Mouse (Mus musculus): ENCODE results near the gene Rdh5. TPM values are rescaled to one million over a fixed set of nuclear protein-coding genes. Genes with fewer than 3 reads are reported as not detected.

The Rdh5 gene
- polyA plus RNA-seq, 1 experiment from 2014 or later, result 7.1 TPM

DNA sequence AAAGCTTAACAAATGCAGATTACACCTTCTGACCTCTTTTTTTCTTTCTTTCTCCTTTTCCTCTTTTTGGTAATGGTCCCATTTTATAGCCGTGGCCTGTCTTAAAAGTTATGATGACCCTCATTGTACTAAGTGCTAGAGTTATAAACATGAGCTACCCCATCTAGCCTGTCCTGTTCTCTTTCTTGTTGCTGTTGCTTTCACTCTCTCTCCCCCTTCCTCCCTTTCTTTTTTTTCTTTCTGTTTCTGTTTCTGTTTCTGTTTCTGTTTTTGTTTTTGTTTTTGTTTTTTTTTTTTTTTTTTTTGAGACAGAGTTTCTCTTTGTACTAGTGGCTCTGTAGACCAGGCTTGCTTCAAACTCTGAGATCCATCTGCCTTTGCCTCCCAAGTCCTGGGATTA, 56.2 kb downstream of the Rdh5 start:
- DNase-seq (ENCODE audit: low spot score), result no peak

DNA sequence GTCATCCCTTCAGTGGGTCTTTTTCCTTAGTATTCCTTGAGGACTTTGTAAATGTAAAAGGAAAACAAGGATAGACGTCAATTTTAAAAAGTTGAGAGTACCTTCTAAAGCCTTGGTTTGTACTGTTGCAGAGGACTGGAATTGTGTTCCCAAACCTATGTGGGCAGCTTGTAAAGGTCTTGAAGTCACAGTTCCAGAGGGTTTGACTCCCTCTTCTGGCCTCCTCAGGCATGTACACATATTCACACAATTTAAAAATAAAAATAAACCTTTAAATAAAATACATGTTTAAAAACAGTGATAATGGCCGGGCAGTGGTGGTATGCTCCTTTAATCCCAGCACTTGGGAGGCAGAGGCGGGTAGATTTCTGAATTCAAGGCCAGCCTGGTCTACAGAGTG, 56.6 kb downstream of the Rdh5 start:
- DNase-seq (ENCODE audit: low spot score), result no peak

Other genes with a start within 250 kb of the Rdh5 start
- gene Suox, start 248.8 kb downstream of the Rdh5 start, polyA plus RNA-seq (2015; fragmentation: Nextera tagmentation; extraction: Ambion mirVana), result 13.4 and 16.9 TPM in 2 replicates
- 45.3 and 46.5 TPM in 2 replicates for gene Rab5b, start 226.6 kb downstream of the Rdh5 start, polyA plus RNA-seq (2015; fragmentation: Nextera tagmentation; extraction: Ambion mirVana)
- 1.1 and 1.3 TPM in 2 replicates for gene Pmel, start 218.7 kb downstream of the Rdh5 start, polyA plus RNA-seq (2015; fragmentation: Nextera tagmentation; extraction: Ambion mirVana)
- 115 and 117 TPM in 2 replicates for gene Cdk2, start 217.9 kb downstream of the Rdh5 start, polyA plus RNA-seq (2015; fragmentation: Nextera tagmentation; extraction: Ambion mirVana)
- 135 and 136 TPM in 2 replicates for gene Dgka, start 178.0 kb downstream of the Rdh5 start, polyA plus RNA-seq (2015; fragmentation: Nextera tagmentation; extraction: Ambion mirVana)
- gene Pym1, start 175.0 kb downstream of the Rdh5 start, polyA plus RNA-seq (2015; fragmentation: Nextera tagmentation; extraction: Ambion mirVana), result 74.7 and 79.2 TPM in 2 replicates
- gene Mmp19, start 132.0 kb downstream of the Rdh5 start, polyA plus RNA-seq (2015; fragmentation: Nextera tagmentation; extraction: Ambion mirVana), result 0.48 and 0.67 TPM in 2 replicates
- 32.5 and 32.8 TPM in 2 replicates for gene Dnajc14, start 118.8 kb downstream of the Rdh5 start, polyA plus RNA-seq (2015; fragmentation: Nextera tagmentation; extraction: Ambion mirVana)
- gene Tmem198b, start 118.5 kb downstream of the Rdh5 start, polyA plus RNA-seq (2015; fragmentation: Nextera tagmentation; extraction: Ambion mirVana), result 6.0 and 6.6 TPM in 2 replicates
- gene Sarnp, start 105.6 kb downstream of the Rdh5 start, polyA plus RNA-seq (2015; fragmentation: Nextera tagmentation; extraction: Ambion mirVana), result 186 and 199 TPM in 2 replicates
- gene Ormdl2, start 101.2 kb downstream of the Rdh5 start, polyA plus RNA-seq (2015; fragmentation: Nextera tagmentation; extraction: Ambion mirVana), result 102 and 113 TPM in 2 replicates
- gene Gdf11, start 31.2 kb downstream of the Rdh5 start, polyA plus RNA-seq (2015; fragmentation: Nextera tagmentation; extraction: Ambion mirVana), result 2.3 and 3.0 TPM in 2 replicates
- gene Cd63, start 21.9 kb downstream of the Rdh5 start, polyA plus RNA-seq (2015; fragmentation: Nextera tagmentation; extraction: Ambion mirVana), result 172 and 183 TPM in 2 replicates
- gene Bloc1s1, start 1.1 kb upstream of the Rdh5 start, polyA plus RNA-seq (2015; fragmentation: Nextera tagmentation; extraction: Ambion mirVana), result 251 and 253 TPM in 2 replicates
- gene Itga7, start 10.9 kb upstream of the Rdh5 start, polyA plus RNA-seq (2015; fragmentation: Nextera tagmentation; extraction: Ambion mirVana), result 2.4 and 2.5 TPM in 2 replicates
- gene Mettl7b, start 38.1 kb upstream of the Rdh5 start, polyA plus RNA-seq (2015; fragmentation: Nextera tagmentation; extraction: Ambion mirVana), result 3.4 and 5.5 TPM in 2 replicates
- not detected in 2 replicates for gene Olfr9, start 66.5 kb upstream of the Rdh5 start, polyA plus RNA-seq (2015; fragmentation: Nextera tagmentation; extraction: Ambion mirVana)
- gene Olfr763, start 87.9 kb upstream of the Rdh5 start, polyA plus RNA-seq (2015; fragmentation: Nextera tagmentation; extraction: Ambion mirVana), result not detected in 2 replicates
- gene Olfr764-ps1, start 117.0 kb upstream of the Rdh5 start, polyA plus RNA-seq (2015; fragmentation: Nextera tagmentation; extraction: Ambion mirVana), result not detected in 2 replicates
- gene Olfr765, start 127.1 kb upstream of the Rdh5 start, polyA plus RNA-seq (2015; fragmentation: Nextera tagmentation; extraction: Ambion mirVana), result not detected in 2 replicates
- gene Olfr766-ps1, start 146.1 kb upstream of the Rdh5 start, polyA plus RNA-seq (2015; fragmentation: Nextera tagmentation; extraction: Ambion mirVana), result not detected in 2 replicates
- gene Olfr767, start 160.0 kb upstream of the Rdh5 start, polyA plus RNA-seq (2015; fragmentation: Nextera tagmentation; extraction: Ambion mirVana), result not detected in 2 replicates
- gene Olfr768, start 176.5 kb upstream of the Rdh5 start, polyA plus RNA-seq (2015; fragmentation: Nextera tagmentation; extraction: Ambion mirVana), result not detected in 2 replicates
- not detected in 2 replicates for gene Olfr769, start 195.0 kb upstream of the Rdh5 start, polyA plus RNA-seq (2015; fragmentation: Nextera tagmentation; extraction: Ambion mirVana)
- gene Olfr770, start 216.1 kb upstream of the Rdh5 start, polyA plus RNA-seq (2015; fragmentation: Nextera tagmentation; extraction: Ambion mirVana), result not detected in 2 replicates
- gene Olfr771, start 241.9 kb upstream of the Rdh5 start, polyA plus RNA-seq (2015; fragmentation: Nextera tagmentation; extraction: Ambion mirVana), result not detected in 2 replicates